Mouse (Mus musculus) embryonic fibroblast, embryonic 13.5 days (primary cell): Measurements from ENCODE around the gene Spata2l.

Source experiments
- CTCF ChIP-seq: IDR thresholded peaks from 2 replicates; pipeline ENCODE4 v1.5.1; 2011; ENCODE audit warnings: mild to moderate bottlenecking, control low read depth, low read length, moderate library complexity, borderline replicate concordance; ENCODE audit not compliant: insufficient read depth
- POLR2A ChIP-seq: IDR thresholded peaks from 2 replicates; pipeline ENCODE4 v1.6.1; 2011; ENCODE audit warnings: low read depth, mild to moderate bottlenecking, control low read depth, low read length, moderate library complexity

GRCm38 (mm10) chr8:123280302-123281094 lies 44.5 kb upstream of the Spata2l start:
- TF ChIP-seq CTCF (no peak), POLR2A (no peak)
